Comparison of ENCODE assay signal across 8 mouse cellular contexts in genomic region chr17:67837351-67838090, GRCm38 (mm10).
A peak's percentile ranks its signal among the peaks of the same experiment; 100 is the strongest.
DNase-seq lines count a peak whose midpoint lies in the region; ATAC-seq and TF ChIP-seq lines count a peak whose summit lies in the region.

No protein-coding gene starts in this region.

- H3K4me1 ChIP-seq in forebrain, embryonic 11.5 days (replicated peaks; ENCODE audit: control insufficient read depth, insufficient read depth, low read length) = no peaks in the 10 kb centered on the region
- H3K4me1 ChIP-seq in heart, embryonic 16.5 days (ENCODE audit: control insufficient read depth, insufficient read depth, low read length) = no peaks in the 10 kb centered on the region
- 0 out of 2 replicates have a peak, but pooled peaks cover 3% of the 10 kb centered on the region for H3K4me1 ChIP-seq in limb, embryonic 15.5 days
- H3K4me1 ChIP-seq in neural tube, embryonic 12.5 days = no peaks in the 10 kb centered on the region

- H3K27me3 ChIP-seq in forebrain, embryonic 11.5 days (ENCODE audit: control insufficient read depth, insufficient read depth, low read length) = no peaks in the 10 kb centered on the region
- no peaks in the 10 kb centered on the region for H3K27me3 ChIP-seq in heart, embryonic 16.5 days (ENCODE audit: control insufficient read depth, insufficient read depth, low read length)
- H3K27me3 ChIP-seq in limb, embryonic 15.5 days = no peaks in the 10 kb centered on the region
- H3K27me3 ChIP-seq in neural tube, embryonic 12.5 days (replicated peaks) = no peaks in the 10 kb centered on the region

- H3K36me3 ChIP-seq in forebrain, embryonic 11.5 days (ENCODE audit: control insufficient read depth, insufficient read depth, low read length) = no peaks in the 10 kb centered on the region
- no peaks in the 10 kb centered on the region for H3K36me3 ChIP-seq in heart, embryonic 16.5 days (ENCODE audit: control insufficient read depth, insufficient read depth)
- peaks cover 7% of the 10 kb centered on the region for H3K36me3 ChIP-seq in limb, embryonic 15.5 days
- no peaks in the 10 kb centered on the region for H3K36me3 ChIP-seq in neural tube, embryonic 12.5 days

- DNase-seq in 416B (ENCODE audit: low read depth) = peak; percentile 56
- peak; percentile 90 for DNase-seq in brain, embryonic 14.5 days (ENCODE audit: low read depth)
- peak; percentile 86 for DNase-seq in forebrain, embryonic 11.5 days (ENCODE audit: low spot score)
- DNase-seq in kidney, postnatal 10 days = peak; percentile 77
- peak; percentile 22 for DNase-seq in thymus, postnatal 25 days

- peak; percentile 85 for TF ChIP-seq CTCF in brain, embryonic 14.5 days (IDR thresholded peaks at IDR 0.05; ENCODE audit: borderline replicate concordance, extremely low read depth, insufficient read depth, insufficient read length)

- no peak overlapping the region for H3K4me3 ChIP-seq in forebrain, embryonic 11.5 days (ENCODE audit: low read depth, low read length)
- H3K4me3 ChIP-seq in heart, embryonic 16.5 days (ENCODE audit: low read length) = peak overlapping the region; percentile 14; the same call in 1 of the 2 replicates
- no peak overlapping the region for H3K4me3 ChIP-seq in limb, embryonic 15.5 days
- no peak overlapping the region for H3K4me3 ChIP-seq in neural tube, embryonic 12.5 days

- WGBS in forebrain, embryonic 11.5 days = 59% methylated on average over 17 of the region's 17 CpGs
- WGBS in heart, embryonic 16.5 days = 52% methylated on average over 17 of the region's 17 CpGs
- 60% methylated on average over 17 of the region's 17 CpGs for WGBS in limb, embryonic 15.5 days
- 63% methylated on average over 17 of the region's 17 CpGs for WGBS in neural tube, embryonic 12.5 days

- H3K9ac ChIP-seq in forebrain, embryonic 11.5 days (ENCODE audit: low read length) = no peak overlapping the region; the same call in 1 of the 2 replicates
- H3K9ac ChIP-seq in heart, embryonic 16.5 days (ENCODE audit: low read length) = peak overlapping the region; percentile 20; the same call in 1 of the 2 replicates
- no peak overlapping the region for H3K9ac ChIP-seq in limb, embryonic 15.5 days
- H3K9ac ChIP-seq in neural tube, embryonic 12.5 days = no peak overlapping the region

- ATAC-seq in forebrain, embryonic 11.5 days (replicated peaks; ENCODE audit: low FRiP score) = peak; percentile 55
- no peak; the same call in 1 of the 2 replicates for ATAC-seq in heart, embryonic 16.5 days (replicated peaks; ENCODE audit: extremely low read depth, insufficient read depth, low FRiP score)
- ATAC-seq in limb, embryonic 15.5 days (ENCODE audit: insufficient number of reproducible peaks, low FRiP score, low TSS enrichment, low read depth) = peak; percentile 48; the same call in 1 of the 2 replicates
- ATAC-seq in neural tube, embryonic 12.5 days (ENCODE audit: low FRiP score, low read depth) = peak; percentile 63; the same call in 1 of the 2 replicates

- no peaks in the 10 kb centered on the region for H3K9me3 ChIP-seq in forebrain, embryonic 11.5 days (ENCODE audit: control insufficient read depth, low read length)
- H3K9me3 ChIP-seq in heart, embryonic 16.5 days (replicated peaks; ENCODE audit: control insufficient read depth, low read length) = peaks cover 4% of the 10 kb centered on the region; the same call in 1 of the 2 replicates
- peaks cover 4% of the 10 kb centered on the region; the same call in 1 of the 2 replicates for H3K9me3 ChIP-seq in limb, embryonic 15.5 days
- no peaks in the 10 kb centered on the region for H3K9me3 ChIP-seq in neural tube, embryonic 12.5 days

- no peak overlapping the region for H3K4me2 ChIP-seq in forebrain, embryonic 11.5 days (ENCODE audit: low read depth, low read length, severe bottlenecking)
- peak overlapping the region; percentile 30; the same call in 1 of the 2 replicates for H3K4me2 ChIP-seq in heart, embryonic 16.5 days (ENCODE audit: low read depth, low read length)
- no peak overlapping the region for H3K4me2 ChIP-seq in limb, embryonic 15.5 days
- H3K4me2 ChIP-seq in neural tube, embryonic 12.5 days (replicated peaks) = no peak overlapping the region

- TF ChIP-seq POLR2A in brain, embryonic 14.5 days (IDR thresholded peaks at IDR 0.05; ENCODE audit: borderline replicate concordance, extremely low read depth, insufficient read depth, insufficient read length, poor library complexity, severe bottlenecking) = no peak

- no peak overlapping the region for H3K27ac ChIP-seq in forebrain, embryonic 11.5 days (ENCODE audit: low read depth, low read length)
- no peak overlapping the region for H3K27ac ChIP-seq in heart, embryonic 16.5 days (ENCODE audit: low read length)
- H3K27ac ChIP-seq in limb, embryonic 15.5 days = no peak overlapping the region
- H3K27ac ChIP-seq in neural tube, embryonic 12.5 days = no peak overlapping the region

Comparison
In these comparisons a context has a peak if more than half of its experiments do, and no peak if none do; other contexts are left out.
1. DNase-seq: peak in every context shown above with its lines; median percentile 90 in brain, embryonic 14.5 days; 86 in forebrain, embryonic 11.5 days; 77 in kidney, postnatal 10 days; 56 in 416B; 22 in thymus, postnatal 25 days.